Mouse (Mus musculus) thymus, adult 2 months (tissue): ENCODE measurements around the gene Zfp277.

Source experiments
- CTCF ChIP-seq: fragments of 200-500 bp; IDR thresholded peaks from 2 replicates; pipeline ENCODE4 v1.5.1; 2012; ENCODE audit warnings: mild to moderate bottlenecking, control low read depth, low read length, moderate library complexity, borderline replicate concordance; ENCODE audit not compliant: control insufficient read depth, poor library complexity, insufficient read depth; ENCODE audit errors: extremely low read depth
- POLR2A ChIP-seq: fragments of 200-500 bp; IDR thresholded peaks from 2 replicates; pipeline ENCODE4 v1.6.1; 2012; ENCODE audit warnings: mild to moderate bottlenecking, low read length, control low read depth, moderate library complexity; ENCODE audit not compliant: control insufficient read depth, poor library complexity, insufficient read depth; ENCODE audit errors: extremely low read depth

GRCm38 (mm10) chr12:40378621-40379537, 66.8 kb downstream of the Zfp277 start:
- TF ChIP-seq CTCF (no peak), POLR2A (no peak)
